Mouse (Mus musculus) kidney, adult 2 months (tissue): ENCODE measurements around the gene Epb42.

ENCODE experiments used
- CTCF ChIP-seq: fragments of 200-500 bp; conservative IDR thresholded peaks from 2 replicates; pipeline ENCODE4 v1.5.1; 2011; ENCODE audit warnings: low read depth, mild to moderate bottlenecking, control low read depth, low read length, moderate library complexity, mixed read lengths; ENCODE audit not compliant: insufficient read depth, insufficient read length
- POLR2A ChIP-seq: fragments of 200-500 bp; IDR thresholded peaks from one replicate; pipeline ENCODE4 v1.6.1; 2011; ENCODE audit warnings: low read depth, low read length, control low read depth

- TF ChIP-seq POLR2A (no peak), CTCF (no peak)
These were observed 32.7 kb downstream of the Epb42 start for GRCm38 (mm10) chr2:121004018-121004811.
